ENCODE assay signal across 20 mouse cellular contexts in genomic region chr16:73498636-73499208, GRCm38 (mm10).
DNase-seq lines count a peak whose midpoint lies in the region; ATAC-seq lines count a peak whose summit lies in the region.
"Had no signal": no experiment of that assay in that cellular context is flagged by ENCODE, and none has a peak within 500 bp of the region (broad histone marks: within the 10 kb centered on the region; RNA-seq: fewer than 3 reads in every experiment).

No protein-coding gene starts in this region.

- H3K27me3 ChIP-seq in forebrain, embryonic 15.5 days = no peaks in the 10 kb centered on the region
- no peaks in the 10 kb centered on the region for H3K27me3 ChIP-seq in forebrain, embryonic 10.5 days (ENCODE audit: poor library complexity, severe bottlenecking)
- H3K27me3 ChIP-seq in hindbrain, embryonic 10.5 days (ENCODE audit: insufficient read depth, poor library complexity, severe bottlenecking) = 0 out of 2 replicates have a peak, but pooled peaks cover 5% of the 10 kb centered on the region
- no peaks in the 10 kb centered on the region for H3K27me3 ChIP-seq in neural tube, embryonic 14.5 days (ENCODE audit: control insufficient read depth, insufficient read depth, low read length)
- H3K27me3 ChIP-seq: embryonic facial prominence, embryonic 13.5 days; limb, embryonic 13.5 days had no signal

- no peaks in the 10 kb centered on the region for H3K36me3 ChIP-seq in forebrain, embryonic 15.5 days
- H3K36me3 ChIP-seq in forebrain, embryonic 10.5 days (replicated peaks) = no peaks in the 10 kb centered on the region
- H3K36me3 ChIP-seq in hindbrain, embryonic 10.5 days = no peaks in the 10 kb centered on the region
- H3K36me3 ChIP-seq in neural tube, embryonic 14.5 days (ENCODE audit: control insufficient read depth, insufficient read depth, low read length) = no peaks in the 10 kb centered on the region
- H3K36me3 ChIP-seq: embryonic facial prominence, embryonic 13.5 days; limb, embryonic 13.5 days had no signal

- H3K4me2 ChIP-seq in forebrain, embryonic 15.5 days (replicated peaks) = no peak overlapping the region
- no peak overlapping the region for H3K4me2 ChIP-seq in neural tube, embryonic 14.5 days (ENCODE audit: low read depth, low read length)
- H3K4me2 ChIP-seq: embryonic facial prominence, embryonic 13.5 days; limb, embryonic 13.5 days had no signal

- H3K4me1 ChIP-seq in forebrain, embryonic 15.5 days = no peaks in the 10 kb centered on the region
- no peaks in the 10 kb centered on the region for H3K4me1 ChIP-seq in forebrain, embryonic 10.5 days
- 0 out of 2 replicates have a peak, but pooled peaks cover 2% of the 10 kb centered on the region for H3K4me1 ChIP-seq in hindbrain, embryonic 10.5 days (replicated peaks)
- no peaks in the 10 kb centered on the region for H3K4me1 ChIP-seq in neural tube, embryonic 14.5 days (ENCODE audit: control insufficient read depth, insufficient read depth, low read length)
- H3K4me1 ChIP-seq: embryonic facial prominence, embryonic 13.5 days; limb, embryonic 13.5 days had no signal

- H3K9me3 ChIP-seq in forebrain, embryonic 15.5 days = no peaks in the 10 kb centered on the region
- H3K9me3 ChIP-seq in forebrain, embryonic 10.5 days = no peaks in the 10 kb centered on the region
- H3K9me3 ChIP-seq in hindbrain, embryonic 10.5 days = no peaks in the 10 kb centered on the region
- H3K9me3 ChIP-seq in neural tube, embryonic 14.5 days (ENCODE audit: control insufficient read depth, low read length) = no peaks in the 10 kb centered on the region
- H3K9me3 ChIP-seq: embryonic facial prominence, embryonic 13.5 days; limb, embryonic 13.5 days had no signal

- DNase-seq in forebrain, embryonic 10.5 days (ENCODE audit: extremely low spot score, low spot score) = no peak
- DNase-seq in hindbrain, embryonic 10.5 days (ENCODE audit: low spot score) = peak; percentile 25
- peak; percentile 37 for DNase-seq in mesoderm, embryonic 11.5 days (ENCODE audit: low read depth, low spot score)
- DNase-seq in kidney, adult 11 months = no peak
- no peak for DNase-seq in frontal cortex, postnatal 14 days (ENCODE audit: low spot score in 2 of 2)
- DNase-seq: adrenal gland, adult 2 months; cerebellum, adult 11-12 months; cerebellum, postnatal 36 days; heart, adult 11 months; kidney, adult 18-20 months; kidney, postnatal 14 days; layer of hippocampus, adult 9-11 months; right cerebral cortex, postnatal 4 days; thymus, postnatal 25 days had no signal

- WGBS in forebrain, embryonic 15.5 days = 37% methylated on average over 1 of the region's 1 CpGs
- WGBS in forebrain, embryonic 10.5 days = 84% methylated on average over 1 of the region's 1 CpGs
- WGBS in hindbrain, embryonic 10.5 days = 56% methylated on average over 1 of the region's 1 CpGs
- WGBS in neural tube, embryonic 14.5 days = 7% methylated on average over 1 of the region's 1 CpGs

- H3K27ac ChIP-seq in forebrain, embryonic 15.5 days (replicated peaks) = no peak overlapping the region
- no peak overlapping the region for H3K27ac ChIP-seq in forebrain, embryonic 10.5 days
- H3K27ac ChIP-seq in hindbrain, embryonic 10.5 days = no peak overlapping the region
- no peak overlapping the region for H3K27ac ChIP-seq in neural tube, embryonic 14.5 days (ENCODE audit: low read depth, low read length)
- H3K27ac ChIP-seq: embryonic facial prominence, embryonic 13.5 days; limb, embryonic 13.5 days; liver, embryonic 14.5 days had no signal

- ATAC-seq in forebrain, embryonic 15.5 days (replicated peaks) = peak; percentile 35; the same call in 1 of the 2 replicates
- peak; percentile 66; the same call in 1 of the 2 replicates for ATAC-seq in neural tube, embryonic 14.5 days (ENCODE audit: low read depth)
- ATAC-seq: lung, postnatal 0 days had no signal

- no peak overlapping the region for H3K9ac ChIP-seq in forebrain, embryonic 15.5 days (replicated peaks)
- no peak overlapping the region for H3K9ac ChIP-seq in neural tube, embryonic 14.5 days (replicated peaks; ENCODE audit: low read depth, low read length)
- H3K9ac ChIP-seq: embryonic facial prominence, embryonic 13.5 days; limb, embryonic 13.5 days; liver, embryonic 14.5 days had no signal

- no peak overlapping the region for H3K4me3 ChIP-seq in forebrain, embryonic 15.5 days
- no peak overlapping the region for H3K4me3 ChIP-seq in forebrain, embryonic 10.5 days
- H3K4me3 ChIP-seq in hindbrain, embryonic 10.5 days = no peak overlapping the region
- no peak overlapping the region for H3K4me3 ChIP-seq in neural tube, embryonic 14.5 days (ENCODE audit: low read depth, low read length)
- H3K4me3 ChIP-seq: embryonic facial prominence, embryonic 13.5 days; limb, embryonic 13.5 days had no signal

Comparison
In these comparisons a context has a peak if more than half of its experiments do, and no peak if none do; other contexts are left out.
1. DNase-seq: peak in hindbrain, embryonic 10.5 days (single experiment) and mesoderm, embryonic 11.5 days (single experiment); none in forebrain, embryonic 10.5 days (single experiment), kidney, adult 11 months (single experiment) and frontal cortex, postnatal 14 days (0 of 2).